Mouse (Mus musculus): ENCODE measurements around the gene Olfr62.

DNA sequence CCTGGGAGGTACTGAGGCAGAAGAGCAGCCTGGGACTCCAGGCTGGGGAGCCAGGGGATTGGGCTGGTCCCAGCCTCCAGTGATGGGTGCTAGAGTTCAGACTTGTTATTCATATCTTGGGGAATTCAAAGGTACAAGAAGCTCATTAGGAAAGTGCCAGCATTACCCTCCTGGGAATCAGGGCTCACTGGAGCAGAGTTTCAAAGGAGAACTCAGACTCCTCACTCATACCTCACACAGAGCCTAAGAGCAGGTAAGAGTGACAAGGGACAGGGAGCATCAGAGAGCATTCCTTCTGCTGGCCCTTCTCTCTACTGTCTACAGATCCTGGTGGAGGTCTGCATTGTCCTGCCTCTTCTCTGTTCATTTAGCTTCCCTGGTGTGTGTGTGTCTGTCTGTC, at the start of gene Olfr62:
- no peak for TF ChIP-seq CTCF (IDR thresholded peaks at IDR 0.05; ENCODE audit: low read depth, low read length)
- no peak for TF ChIP-seq POLR2A (IDR thresholded peaks at IDR 0.05; ENCODE audit: borderline replicate concordance, low read depth, low read length)
